Mouse (Mus musculus): ENCODE measurements around the gene Bcl2l12.

The Bcl2l12 gene

DNA sequence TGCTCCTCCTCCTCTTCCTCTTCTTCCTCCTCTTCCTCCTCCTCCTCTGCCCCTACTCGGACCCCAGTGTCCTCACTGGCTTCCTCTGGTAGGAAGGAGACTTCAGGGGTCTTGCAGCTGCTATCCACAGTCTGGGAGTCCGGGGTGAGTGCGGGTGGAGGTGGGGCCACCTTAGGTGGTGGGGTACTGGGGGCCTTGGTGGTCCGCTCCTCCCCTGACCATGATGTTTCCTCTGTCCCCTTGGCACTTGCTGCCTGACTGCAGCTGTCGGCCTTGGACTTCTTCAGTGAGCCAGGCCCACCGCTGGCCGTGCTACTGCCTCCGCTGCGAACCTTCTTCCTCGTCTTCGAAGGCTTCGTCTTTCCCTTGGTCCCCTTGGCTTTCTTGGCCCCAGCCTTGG is 8.0 kb upstream of the Bcl2l12 start:
- H3K36me3 ChIP-seq (ENCODE audit: insufficient read depth, low read length) = peaks cover 98% of the 10 kb centered on the region
- H3K4me1 ChIP-seq (replicated peaks; ENCODE audit: low read depth, low read length) = peaks cover 68% of the 10 kb centered on the region
- no peak for TF ChIP-seq POU5F1 (IDR thresholded peaks at IDR 0.05; ENCODE audit: borderline replicate concordance, low read length)
- TF ChIP-seq NANOG (IDR thresholded peaks at IDR 0.05; ENCODE audit: borderline replicate concordance, low read length) = no peak
- no peak for TF ChIP-seq CTCF (conservative IDR thresholded peaks at IDR 0.05; ENCODE audit: low read length)
- no peaks in the 10 kb centered on the region for H3K9me3 ChIP-seq (ENCODE audit: low read length)
- H3K27me3 ChIP-seq (ENCODE audit: insufficient read depth, low read length) = peaks cover 3% of the 10 kb centered on the region; the same call in 1 of the 2 replicates
- H3K4me3 ChIP-seq (replicated peaks; ENCODE audit: low read length) = no peak overlapping the region

DNA sequence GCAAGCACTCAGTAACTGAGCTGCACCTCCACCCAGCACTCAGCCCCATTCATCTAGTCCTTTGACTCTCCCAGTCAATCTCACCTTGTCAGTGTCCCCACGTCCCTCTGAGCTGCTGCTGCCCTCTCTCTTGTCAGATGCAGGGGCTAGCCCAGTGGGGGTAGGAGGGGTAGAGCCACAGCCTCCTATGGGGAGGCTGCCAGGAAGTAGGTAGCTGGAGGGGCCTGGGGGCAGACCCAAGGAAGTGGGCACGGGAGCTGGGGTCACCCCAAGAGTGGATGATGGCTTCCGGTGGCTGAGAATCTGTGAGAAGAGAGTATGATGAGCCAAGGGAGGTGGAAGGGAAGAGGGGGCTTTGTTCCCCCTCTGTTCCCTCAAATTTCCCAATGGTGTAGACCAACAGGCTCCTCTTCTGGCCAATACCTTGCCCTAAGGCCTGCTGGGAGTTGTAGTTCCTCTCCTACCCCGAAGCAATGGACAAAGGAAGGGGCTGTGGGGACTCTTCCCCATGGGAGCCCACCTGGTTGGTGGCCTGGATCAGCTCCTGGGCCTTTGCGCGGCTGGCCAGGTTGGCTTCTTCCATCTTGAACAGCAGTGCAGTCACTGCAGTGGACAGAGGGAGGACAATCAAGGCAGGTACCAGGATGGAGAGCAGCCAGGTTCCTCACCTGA is 6.9 kb upstream of the Bcl2l12 start:
- Histone ChIP-seq H3K4me1 (replicated peaks; ENCODE audit: low read depth, low read length) (peaks cover 75% of the 10 kb centered on the region), H3K9me3 (ENCODE audit: low read length) (no peaks in the 10 kb centered on the region), H3K36me3 (ENCODE audit: insufficient read depth, low read length) (peaks cover 98% of the 10 kb centered on the region), H3K4me3 (replicated peaks; ENCODE audit: low read length) (no peak overlapping the region), H3K27me3 (ENCODE audit: insufficient read depth, low read length) (peaks cover 3% of the 10 kb centered on the region; the same call in 1 of the 2 replicates)
- TF ChIP-seq POU5F1 (IDR thresholded peaks at IDR 0.05; ENCODE audit: borderline replicate concordance, low read length) = no peak
- TF ChIP-seq CTCF (conservative IDR thresholded peaks at IDR 0.05; ENCODE audit: low read length) = no peak
- no peak for TF ChIP-seq NANOG (IDR thresholded peaks at IDR 0.05; ENCODE audit: borderline replicate concordance, low read length)

DNA sequence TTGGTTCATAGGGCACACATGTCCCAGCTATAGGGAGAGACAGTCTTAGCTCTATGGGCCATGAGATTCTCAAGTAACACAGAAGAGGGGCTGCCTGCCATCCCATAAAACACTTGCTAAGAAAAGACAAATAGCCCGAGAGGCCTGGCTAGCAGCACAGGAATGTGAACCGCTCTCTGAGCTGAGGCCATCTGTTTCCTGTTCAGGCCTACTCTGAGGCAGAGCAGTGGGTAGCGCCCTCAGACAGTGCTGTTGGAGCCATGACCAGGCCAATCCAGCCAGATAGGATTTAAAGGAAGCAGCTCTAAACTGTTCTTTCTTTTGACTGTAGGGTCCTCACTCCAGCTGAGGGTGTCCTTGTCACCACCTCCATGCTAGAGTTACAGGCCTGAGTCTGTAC is 6.0 kb upstream of the Bcl2l12 start:
- Histone ChIP-seq H3K4me3 (replicated peaks; ENCODE audit: low read length) (no peak overlapping the region), H3K27me3 (ENCODE audit: insufficient read depth, low read length) (peaks cover 3% of the 10 kb centered on the region; the same call in 1 of the 2 replicates), H3K36me3 (ENCODE audit: insufficient read depth, low read length) (peaks cover 98% of the 10 kb centered on the region), H3K4me1 (replicated peaks; ENCODE audit: low read depth, low read length) (peaks cover 79% of the 10 kb centered on the region), H3K9me3 (ENCODE audit: low read length) (no peaks in the 10 kb centered on the region)
- TF ChIP-seq POU5F1 (IDR thresholded peaks at IDR 0.05; ENCODE audit: borderline replicate concordance, low read length) (no peak), NANOG (IDR thresholded peaks at IDR 0.05; ENCODE audit: borderline replicate concordance, low read length) (no peak), CTCF (conservative IDR thresholded peaks at IDR 0.05; ENCODE audit: low read length) (no peak)

DNA sequence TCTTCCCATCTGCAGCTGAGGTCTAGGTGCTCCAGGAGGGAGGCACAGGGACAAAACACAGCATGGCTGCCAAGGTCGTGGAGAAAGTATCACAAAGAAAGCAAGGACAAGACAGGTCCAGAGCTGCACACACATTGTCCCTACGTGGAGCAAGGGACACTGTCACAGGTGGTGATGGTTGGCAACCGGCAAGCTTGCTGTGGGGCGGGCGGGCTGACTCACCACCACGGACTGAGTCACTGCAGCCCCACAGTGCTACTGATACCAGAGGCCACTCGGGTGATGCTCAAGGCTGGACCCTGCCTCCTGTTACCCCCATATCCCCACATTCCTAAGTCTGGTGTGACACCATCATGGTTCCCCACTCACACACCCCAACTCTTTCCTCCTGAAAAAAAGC is 3.9 kb upstream of the Bcl2l12 start:
- TF ChIP-seq NANOG (IDR thresholded peaks at IDR 0.05; ENCODE audit: borderline replicate concordance, low read length) (no peak), CTCF (conservative IDR thresholded peaks at IDR 0.05; ENCODE audit: low read length) (no peak), POU5F1 (IDR thresholded peaks at IDR 0.05; ENCODE audit: borderline replicate concordance, low read length) (no peak)
- H3K4me3 ChIP-seq (replicated peaks; ENCODE audit: low read length) = no peak overlapping the region
- H3K4me1 ChIP-seq (replicated peaks; ENCODE audit: low read depth, low read length) = peaks cover 74% of the 10 kb centered on the region

DNA sequence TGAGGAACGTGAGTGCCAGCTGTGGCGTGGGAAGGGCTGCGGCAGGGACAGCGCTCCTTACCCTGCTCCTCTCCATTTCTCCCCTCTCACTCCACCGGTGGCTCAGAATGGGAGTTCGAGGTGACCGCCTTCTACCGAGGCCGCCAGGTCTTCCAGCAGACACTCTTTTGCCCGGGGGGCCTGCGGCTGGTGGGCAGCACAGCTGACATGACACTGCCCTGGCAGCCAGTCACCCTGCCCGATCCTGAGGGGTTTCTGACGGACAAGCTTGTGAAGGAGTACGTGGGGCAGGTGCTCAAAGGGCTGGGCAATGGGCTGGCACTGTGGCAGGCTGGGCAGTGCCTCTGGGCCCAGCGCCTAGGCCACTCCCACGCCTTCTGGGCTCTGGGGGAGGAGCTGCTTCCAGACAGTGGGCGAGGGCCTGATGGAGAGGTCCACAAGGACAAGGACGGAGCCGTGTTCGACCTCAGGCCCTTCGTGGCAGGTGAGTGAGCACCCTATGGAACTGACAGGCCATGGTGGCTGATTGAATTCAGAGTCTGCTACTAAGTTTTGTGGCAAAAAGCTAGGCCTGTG is 2.1 kb upstream of the Bcl2l12 start:
- H3K4me3 ChIP-seq (replicated peaks; ENCODE audit: low read length) = peak overlapping the region; percentile 20; the same call in 1 of the 2 replicates
- H3K4me1 ChIP-seq (replicated peaks; ENCODE audit: low read depth, low read length) = peaks cover 69% of the 10 kb centered on the region
- H3K9me3 ChIP-seq (ENCODE audit: low read length) = no peaks in the 10 kb centered on the region
- peaks cover 69% of the 10 kb centered on the region for H3K36me3 ChIP-seq (ENCODE audit: insufficient read depth, low read length)
- no peaks in the 10 kb centered on the region for H3K27me3 ChIP-seq (ENCODE audit: insufficient read depth, low read length)
- TF ChIP-seq POU5F1 (IDR thresholded peaks at IDR 0.05; ENCODE audit: borderline replicate concordance, low read length) (no peak), NANOG (IDR thresholded peaks at IDR 0.05; ENCODE audit: borderline replicate concordance, low read length) (no peak), CTCF (conservative IDR thresholded peaks at IDR 0.05; ENCODE audit: low read length) (no peak)

More for the DNA sequence above, 3.9 kb upstream of the Bcl2l12 start:
- H3K27me3 ChIP-seq (ENCODE audit: insufficient read depth, low read length) = no peaks in the 10 kb centered on the region
- peaks cover 80% of the 10 kb centered on the region for H3K36me3 ChIP-seq (ENCODE audit: insufficient read depth, low read length)
- no peaks in the 10 kb centered on the region for H3K9me3 ChIP-seq (ENCODE audit: low read length)

DNA sequence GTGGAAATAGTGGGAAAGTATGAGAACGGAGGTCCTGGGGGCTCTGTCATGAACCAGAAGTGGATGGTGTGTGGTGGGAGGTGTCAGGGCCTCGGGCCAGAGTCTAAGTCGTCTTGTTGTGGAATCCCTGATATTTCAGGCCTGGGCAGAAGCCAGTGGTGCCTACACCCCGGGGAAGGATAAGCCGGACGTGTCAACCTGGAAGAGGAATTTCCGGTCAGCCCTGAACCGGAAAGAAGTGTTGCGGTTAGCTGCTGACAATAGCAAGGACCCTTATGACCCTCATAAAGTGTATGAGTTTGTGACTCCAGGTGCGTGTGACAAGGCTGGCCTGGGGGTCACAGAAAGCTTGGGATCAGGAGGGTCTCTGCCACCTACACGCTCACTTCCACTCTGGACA is 1.2 kb upstream of the Bcl2l12 start:
- Histone ChIP-seq H3K36me3 (ENCODE audit: insufficient read depth, low read length) (peaks cover 70% of the 10 kb centered on the region), H3K4me3 (replicated peaks; ENCODE audit: low read length) (peak overlapping the region; percentile 20; the same call in 1 of the 2 replicates), H3K4me1 (replicated peaks; ENCODE audit: low read depth, low read length) (peaks cover 73% of the 10 kb centered on the region), H3K27me3 (ENCODE audit: insufficient read depth, low read length) (no peaks in the 10 kb centered on the region), H3K9me3 (ENCODE audit: low read length) (no peaks in the 10 kb centered on the region)
- no peak for TF ChIP-seq CTCF (conservative IDR thresholded peaks at IDR 0.05; ENCODE audit: low read length)

DNA sequence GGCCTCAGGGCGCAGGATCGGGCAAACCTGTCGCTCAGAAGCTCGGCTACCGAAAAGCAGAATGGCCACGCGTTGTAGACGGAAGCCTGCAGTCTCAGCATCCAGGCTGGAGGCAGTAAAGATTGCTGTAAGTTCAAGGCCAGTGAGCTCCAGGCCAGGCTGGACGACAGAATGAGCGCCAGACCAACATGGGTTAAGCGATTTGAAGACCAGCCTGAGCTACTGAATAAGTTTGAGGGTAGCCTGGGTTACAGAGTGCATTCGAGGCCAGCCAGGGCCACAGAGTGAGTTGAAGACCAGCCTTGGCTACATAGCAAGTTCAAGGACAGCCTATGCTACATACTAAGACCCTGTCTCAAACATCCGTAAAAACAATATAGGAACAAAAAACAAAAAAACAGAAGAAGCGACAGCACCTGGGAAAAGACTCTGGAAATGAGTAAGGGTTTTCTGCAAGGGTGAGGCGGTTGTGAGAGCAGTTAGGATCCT is 528 bp downstream of the Bcl2l12 start:
- Histone ChIP-seq H3K27me3 (ENCODE audit: insufficient read depth, low read length) (no peaks in the 10 kb centered on the region), H3K36me3 (ENCODE audit: insufficient read depth, low read length) (peaks cover 71% of the 10 kb centered on the region), H3K4me1 (replicated peaks; ENCODE audit: low read depth, low read length) (peaks cover 85% of the 10 kb centered on the region), H3K4me3 (replicated peaks; ENCODE audit: low read length) (peak overlapping the region; percentile 91), H3K9me3 (ENCODE audit: low read length) (no peaks in the 10 kb centered on the region)
- no peak for TF ChIP-seq POU5F1 (IDR thresholded peaks at IDR 0.05; ENCODE audit: borderline replicate concordance, low read length)
- no peak for TF ChIP-seq NANOG (IDR thresholded peaks at IDR 0.05; ENCODE audit: borderline replicate concordance, low read length)
- TF ChIP-seq CTCF (conservative IDR thresholded peaks at IDR 0.05; ENCODE audit: low read length) = no peak

DNA sequence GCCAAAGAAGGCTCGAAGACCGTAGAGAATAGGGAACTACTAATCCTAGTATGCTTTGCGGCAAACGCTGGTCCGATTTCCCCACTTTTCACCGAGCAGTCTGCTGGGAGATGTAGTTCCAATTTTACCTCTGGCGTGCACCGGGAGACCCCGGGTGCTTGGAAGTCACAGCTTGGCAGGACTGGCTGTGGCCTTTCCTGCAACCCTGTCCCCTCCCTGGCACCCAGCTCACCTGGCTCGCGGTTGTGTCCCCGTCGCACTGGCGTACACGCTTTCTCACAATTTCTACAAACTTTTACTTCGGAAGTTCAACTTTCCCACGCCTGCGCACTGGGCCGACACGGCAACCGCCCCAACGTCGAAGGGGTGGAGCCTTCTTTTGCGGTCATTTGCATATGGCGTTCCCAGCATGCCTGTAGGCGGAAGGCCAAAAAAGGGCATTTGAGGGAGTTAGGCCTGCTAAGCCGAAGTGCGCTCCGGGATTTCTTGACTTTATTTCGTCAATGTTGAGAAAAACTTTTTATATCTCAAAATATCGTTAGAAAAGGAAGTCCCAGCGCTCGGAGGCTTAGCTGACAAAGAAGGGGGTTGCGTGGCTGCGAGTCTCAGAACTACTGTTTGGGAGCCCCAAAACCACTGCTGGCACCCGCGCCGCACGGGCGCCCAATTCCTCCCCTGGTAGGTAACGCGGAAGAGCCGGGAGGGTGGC is 1.1 kb downstream of the Bcl2l12 start, which contains the start of gene Irf3:
Gene Irf3, plus strand, starts transcription at position 418 of the 709 bp plus-strand sequence.
- Histone ChIP-seq H3K36me3 (ENCODE audit: insufficient read depth, low read length) (peaks cover 71% of the 10 kb centered on the region), H3K4me1 (replicated peaks; ENCODE audit: low read depth, low read length) (peaks cover 88% of the 10 kb centered on the region), H3K27me3 (ENCODE audit: insufficient read depth, low read length) (no peaks in the 10 kb centered on the region), H3K9me3 (ENCODE audit: low read length) (no peaks in the 10 kb centered on the region), H3K4me3 (replicated peaks; ENCODE audit: low read length) (peak within 1 kb of the TSS; percentile 91)
- no peak for TF ChIP-seq CTCF (conservative IDR thresholded peaks at IDR 0.05; ENCODE audit: low read length)
- no peak for TF ChIP-seq POU5F1 (IDR thresholded peaks at IDR 0.05; ENCODE audit: borderline replicate concordance, low read length)
- TF ChIP-seq NANOG (IDR thresholded peaks at IDR 0.05; ENCODE audit: borderline replicate concordance, low read length) = no peak
